Mouse (Mus musculus) thymus, postnatal 25 days (tissue): ENCODE measurements around the gene Spz1.
"Not testable (repeated sequence)": the region's sequence is repeated elsewhere in the genome, so short reads cannot be mapped to it uniquely, and the experiment has no call there.

Experiments
- DNase-seq: peaks from one replicate; pipeline ENCODE4 v3.0.0; 2022

Spz1 gene

GRCm38 (mm10) chr13:92576072-92576471, at the start of gene Spz1:
Spz1 (minus strand) TSS chr13:92576172.
- no peak for DNase-seq

- no peak for DNase-seq
Measured at GRCm38 (mm10) chr13:92616459-92616858, 40.5 kb upstream of the Spz1 start.

DNA sequence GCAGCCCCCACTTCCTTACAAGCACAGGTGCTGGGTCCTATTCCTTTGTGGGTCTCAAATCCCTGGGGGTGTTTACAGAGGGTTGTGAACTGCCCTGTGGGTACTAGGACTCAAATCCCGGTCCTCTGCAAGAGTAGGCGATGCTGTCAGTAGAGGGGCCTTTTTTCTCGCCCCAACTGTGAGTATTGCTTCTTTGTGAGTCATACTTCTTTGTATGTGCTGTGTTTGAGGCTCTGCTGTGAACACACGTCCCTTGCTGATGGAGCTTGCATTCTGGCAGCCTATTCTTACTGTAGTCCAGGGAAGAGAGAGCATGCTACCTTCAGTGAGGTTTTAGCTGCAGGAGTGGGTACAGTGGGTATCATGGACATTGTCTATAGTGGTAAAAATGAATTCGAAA, 39.2 kb upstream of the Spz1 start:
- no peak for DNase-seq

DNA sequence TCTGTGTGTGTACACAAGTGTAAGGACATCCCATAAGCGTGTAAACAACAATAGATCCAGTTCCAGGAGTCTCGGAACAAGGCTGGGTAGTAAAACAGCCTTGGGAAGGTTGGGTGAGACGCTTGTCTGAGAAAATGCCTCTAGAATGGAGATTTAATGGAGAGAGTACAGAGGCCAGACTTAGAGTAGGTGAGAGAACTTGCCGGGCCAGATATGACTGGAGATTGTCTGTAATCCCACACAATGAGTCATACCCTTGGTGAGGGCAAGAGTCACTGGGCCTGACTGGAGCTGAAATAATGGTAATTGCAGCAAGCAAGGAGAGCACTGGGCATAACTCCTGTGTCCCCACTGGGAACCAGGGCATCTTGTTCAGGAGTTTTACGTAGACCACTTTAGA, 37.1 kb upstream of the Spz1 start:
- DNase-seq: no peak

DNA sequence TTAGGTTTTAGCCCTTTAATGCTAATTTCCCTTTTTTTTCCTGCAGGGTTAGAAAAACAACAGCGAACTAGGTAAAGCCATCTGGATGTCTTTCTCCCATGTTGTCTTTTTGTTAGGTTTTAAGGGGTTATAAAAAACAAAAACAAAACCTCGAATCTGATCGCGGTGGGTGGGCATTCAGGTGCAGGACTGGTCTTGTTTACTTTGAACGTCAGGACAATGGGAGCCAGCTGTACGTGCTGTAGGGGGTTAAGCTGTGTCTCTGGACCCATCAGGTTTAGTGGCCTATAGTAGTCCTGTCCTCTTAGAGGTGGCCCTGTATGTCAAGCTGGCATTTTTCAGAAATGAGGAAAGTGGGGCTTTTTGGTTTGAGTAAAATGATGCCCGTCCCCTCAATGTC, 35.9 kb upstream of the Spz1 start:
- no peak for DNase-seq

DNA sequence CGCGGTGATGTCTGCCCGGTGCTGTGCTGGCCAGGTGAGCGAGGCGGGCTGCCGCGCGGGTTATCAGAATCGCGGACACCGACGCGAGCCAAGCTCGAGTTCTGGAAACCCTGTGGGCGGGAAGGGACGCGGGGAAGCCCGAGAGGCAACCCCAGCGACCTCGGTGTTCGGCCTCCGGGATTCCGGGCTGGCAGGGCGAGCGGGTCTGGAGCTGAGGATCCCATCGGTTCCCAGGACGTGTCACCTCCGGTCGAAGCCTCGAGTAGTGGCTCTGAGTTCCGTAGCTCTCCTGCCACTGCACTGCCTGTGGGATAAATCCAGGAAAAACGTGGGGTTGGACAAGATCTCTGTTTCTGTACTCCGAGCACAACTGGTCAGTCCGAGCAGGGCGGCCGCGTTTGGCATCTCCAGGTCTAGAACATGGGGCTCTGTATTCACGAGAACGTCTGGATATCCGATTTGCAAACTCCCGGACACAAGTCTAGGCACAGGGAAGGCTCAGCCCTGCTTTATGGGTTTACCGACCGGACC, 35.3 kb upstream of the Spz1 start:
- DNase-seq: no peak

DNA sequence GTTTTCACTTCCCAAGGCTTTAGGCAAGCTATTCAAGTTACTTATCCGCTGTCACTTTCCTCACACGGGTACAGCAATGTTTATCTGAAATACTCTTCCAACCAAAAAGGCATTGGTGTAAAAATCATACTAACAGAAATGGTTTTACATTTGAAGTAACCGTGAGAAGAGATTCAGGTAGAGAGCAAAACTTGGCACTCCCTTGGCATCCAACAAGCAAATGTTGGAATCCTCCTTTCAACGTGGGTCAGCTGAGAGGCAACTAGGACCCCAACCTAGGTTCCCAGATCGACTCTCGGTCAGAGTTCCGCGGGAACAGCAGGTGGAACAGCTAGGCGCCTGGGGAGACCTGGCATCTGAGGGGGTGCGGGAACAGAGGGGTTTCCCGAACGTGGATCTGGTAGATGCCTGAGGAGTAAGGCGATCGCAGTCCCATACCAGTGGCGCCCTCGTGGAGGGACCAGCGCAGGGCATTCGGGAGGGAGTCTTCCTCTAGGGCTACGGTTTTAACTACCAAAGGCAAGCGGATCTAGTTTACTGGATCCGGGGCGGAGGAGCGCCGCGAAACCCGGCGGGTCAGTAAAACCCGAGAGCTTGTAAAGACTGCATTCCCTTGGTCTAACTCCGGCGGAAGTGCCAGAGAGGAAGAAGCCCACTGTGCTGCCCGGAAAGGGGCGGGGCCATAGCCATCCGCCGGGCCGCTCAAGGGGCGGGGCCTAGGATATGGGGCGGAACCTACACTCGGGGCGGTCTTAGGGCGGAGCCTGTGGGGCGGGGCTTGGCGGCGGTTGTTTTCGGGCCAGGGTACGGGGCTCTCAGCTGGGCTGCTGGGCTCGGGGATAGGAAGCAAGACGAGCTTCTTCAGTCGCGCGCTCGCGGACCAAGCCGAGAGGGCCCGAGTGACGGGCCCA, 34.6 kb upstream of the Spz1 start, which contains the start of gene Serinc5:
Serinc5 (plus strand) TSS at position 781 of the 911 bp plus-strand sequence.
- peak; percentile 100 for DNase-seq

DNA sequence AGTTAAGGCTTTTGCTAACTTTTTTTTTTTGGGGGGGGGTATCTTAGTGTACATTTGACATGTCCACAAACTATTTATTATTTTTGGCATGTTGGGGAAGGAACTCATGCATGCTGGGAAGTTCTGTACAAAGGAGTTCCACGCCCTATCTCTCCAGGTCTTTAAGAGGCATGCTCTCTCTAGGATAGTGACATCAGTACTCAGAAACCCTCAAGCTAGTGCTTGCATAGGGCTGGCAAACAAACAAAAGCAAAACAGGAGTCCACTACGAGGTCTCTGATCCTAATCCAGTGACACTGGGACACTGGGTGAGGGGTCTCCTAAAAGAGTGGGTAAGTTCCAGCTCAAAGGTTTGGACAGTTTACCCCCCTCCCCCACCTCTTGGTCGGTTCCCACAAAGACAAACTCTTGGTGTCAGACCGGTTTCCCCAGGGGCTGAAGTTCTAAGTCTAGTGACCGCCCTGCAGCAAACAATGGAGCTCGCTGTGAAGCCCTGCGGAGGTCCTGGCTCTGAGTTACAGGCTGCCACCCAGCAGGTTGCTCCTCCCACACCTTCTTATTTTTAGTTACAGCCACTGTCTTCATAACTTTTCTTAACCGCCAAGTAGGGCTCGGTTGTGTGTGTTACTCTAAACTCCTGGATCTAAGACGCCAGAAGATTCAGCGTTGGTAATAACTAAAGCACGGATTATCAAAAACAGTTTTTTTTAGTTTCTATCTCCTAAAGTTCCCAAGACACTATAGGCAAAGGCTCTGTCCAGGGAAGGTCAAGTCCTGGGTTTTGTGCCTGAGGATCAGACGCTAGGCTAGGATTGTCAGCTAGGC, 33.7 kb upstream of the Spz1 start:
- DNase-seq: peak; percentile 67

DNA sequence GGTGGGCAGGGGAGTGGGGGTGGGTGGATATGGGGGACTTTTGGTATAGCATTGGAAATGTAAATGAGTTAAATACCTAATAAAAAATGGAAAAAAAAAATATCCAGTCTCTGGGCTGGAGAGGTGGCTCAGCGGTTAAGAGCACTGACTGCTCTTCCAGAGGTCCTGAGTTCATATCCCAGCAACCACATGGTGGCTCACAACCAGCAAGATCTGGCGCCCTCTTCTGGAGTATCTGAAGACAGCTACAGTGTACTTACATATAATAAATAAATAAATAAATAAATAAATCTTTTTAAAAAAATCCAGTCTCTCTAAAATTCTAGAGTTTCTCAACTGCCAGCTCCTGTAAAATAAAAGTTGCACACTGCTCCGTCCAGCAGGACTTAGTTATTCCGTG, 29.3 kb upstream of the Spz1 start:
- not testable (repeated sequence) for DNase-seq

GRCm38 (mm10) chr13:92595424-92595823, 19.5 kb upstream of the Spz1 start:
- DNase-seq: no peak

DNA sequence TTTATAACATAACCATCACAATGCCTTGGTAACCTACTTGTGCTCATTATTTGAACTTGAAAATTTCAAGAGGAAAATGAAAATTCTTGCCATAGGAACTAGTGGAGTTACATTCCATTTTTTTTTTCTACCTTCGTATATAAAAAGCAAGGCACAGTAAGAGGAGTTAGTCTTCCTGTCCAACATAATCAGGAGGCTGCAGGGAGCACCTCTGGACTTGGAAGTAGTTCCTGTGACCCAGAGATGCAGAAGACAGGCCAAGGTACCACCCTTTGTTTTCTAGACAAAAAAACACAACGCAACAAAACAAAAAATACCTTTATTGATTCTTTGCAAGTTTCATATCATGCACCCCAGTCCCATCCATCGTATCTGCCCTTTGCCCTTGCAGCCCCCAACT, 18.9 kb upstream of the Spz1 start:
- DNase-seq: no peak

DNA sequence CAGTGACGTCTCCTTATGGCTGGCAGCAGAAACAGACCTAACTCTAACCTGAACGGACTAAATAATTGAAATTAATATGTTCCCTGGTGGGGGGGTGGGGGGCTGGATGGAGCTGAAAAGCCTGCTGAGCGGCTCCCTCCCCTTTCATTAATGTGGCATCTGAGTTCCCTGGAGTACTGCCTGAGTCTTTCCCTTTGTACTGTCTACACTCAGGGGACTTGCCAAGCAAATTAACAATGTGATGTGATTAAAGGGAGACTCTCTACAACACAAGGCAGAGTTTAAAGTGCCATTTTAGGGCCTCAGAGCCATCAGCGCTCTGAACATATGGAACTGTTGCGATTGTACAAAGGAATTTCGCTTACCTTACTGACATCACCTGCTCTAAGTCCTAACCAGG, 18.5 kb upstream of the Spz1 start:
- no peak for DNase-seq

GRCm38 (mm10) chr13:92593731-92594396, 17.9 kb upstream of the Spz1 start:
- no peak for DNase-seq

- no peak for DNase-seq
Measured at GRCm38 (mm10) chr13:92592786-92593635, 17.0 kb upstream of the Spz1 start.

GRCm38 (mm10) chr13:92592268-92592785, 16.4 kb upstream of the Spz1 start:
- no peak for DNase-seq

GRCm38 (mm10) chr13:92591225-92591624, 15.3 kb upstream of the Spz1 start:
- no peak for DNase-seq

- DNase-seq: no peak
Measured at GRCm38 (mm10) chr13:92589255-92589654, 13.3 kb upstream of the Spz1 start.

DNA sequence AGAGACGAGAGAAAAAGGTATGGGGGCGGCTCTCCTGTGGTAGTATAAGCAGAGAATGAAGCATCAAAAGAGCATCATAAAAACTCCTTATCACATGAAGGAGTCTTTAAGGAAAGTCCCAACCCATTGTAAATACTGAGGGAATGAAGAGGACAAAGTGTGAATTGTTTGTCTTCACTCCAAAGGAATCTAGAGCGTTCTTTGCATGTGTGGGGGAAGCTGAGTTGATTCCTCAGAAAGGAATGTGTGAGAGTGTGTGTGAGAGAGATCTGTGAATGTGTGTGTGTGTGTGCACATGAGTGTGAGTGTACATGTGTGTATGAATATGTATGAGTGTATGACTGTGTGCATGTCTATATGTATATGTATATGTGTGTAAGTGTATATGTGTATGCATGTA, 12.7 kb upstream of the Spz1 start:
- DNase-seq: no peak

GRCm38 (mm10) chr13:92584094-92584717, 8.2 kb upstream of the Spz1 start:
- no peak for DNase-seq

- DNase-seq: peak; percentile 75
Measured at GRCm38 (mm10) chr13:92580220-92581043, 4.5 kb upstream of the Spz1 start.
